Mouse (Mus musculus): ENCODE results near the gene Cdkal1. TPM values are rescaled to one million over a fixed set of nuclear protein-coding genes. Genes with fewer than 3 reads are reported as not detected.
A peak's percentile ranks its signal among the peaks of the same experiment; 100 is the strongest.

The Cdkal1 gene
- polyA plus RNA-seq, 1 experiment from 2014 or later, result 29.9 TPM

DNA sequence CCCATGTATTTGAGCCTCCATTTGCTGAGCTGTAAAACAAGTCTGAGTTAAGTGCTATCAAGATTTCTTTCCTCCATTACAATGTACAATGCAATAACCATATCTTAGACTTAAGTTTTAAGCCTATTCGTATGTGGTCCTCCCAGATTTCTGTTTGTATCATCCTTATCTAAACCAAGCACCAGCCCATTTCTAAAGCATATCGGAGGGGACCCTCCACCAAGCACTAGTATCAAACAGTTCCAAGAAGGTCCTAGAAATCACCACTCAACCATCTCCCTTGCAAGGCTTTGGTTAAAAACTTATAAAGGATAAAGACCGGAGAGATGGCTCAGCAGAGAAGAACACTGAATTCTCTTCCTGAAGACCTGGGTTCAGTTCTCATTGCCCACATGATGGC is 47.1 kb downstream of the Cdkal1 start:
- H3K9me3 ChIP-seq, result no peaks in the 10 kb centered on the region
- H3K27me3 ChIP-seq (replicated peaks), result no peaks in the 10 kb centered on the region
- no peak overlapping the region for H3K27ac ChIP-seq
- ATAC-seq (ENCODE audit: insufficient read depth, low FRiP score, low read depth), result no peak
- no peaks in the 10 kb centered on the region for H3K36me3 ChIP-seq
- no peak overlapping the region for H3K4me3 ChIP-seq (replicated peaks)
- no peaks in the 10 kb centered on the region for H3K4me1 ChIP-seq
- no peak overlapping the region for H3K9ac ChIP-seq
- no peak overlapping the region for H3K4me2 ChIP-seq
- WGBS, result 84% methylated on average over 3 of the region's 3 CpGs

GRCm38 (mm10) chr13:29807930-29808329 is 47.5 kb downstream of the Cdkal1 start:
- no peaks in the 10 kb centered on the region for H3K9me3 ChIP-seq
- no peak for ATAC-seq (ENCODE audit: insufficient read depth, low FRiP score, low read depth)
- no peak overlapping the region for H3K4me2 ChIP-seq

GRCm38 (mm10) chr13:29806871-29807270 is 48.6 kb downstream of the Cdkal1 start:
- H3K4me1 ChIP-seq, result no peaks in the 10 kb centered on the region
- ATAC-seq (ENCODE audit: insufficient read depth, low FRiP score, low read depth), result no peak
- no peak overlapping the region for H3K4me3 ChIP-seq (replicated peaks)
- no peaks in the 10 kb centered on the region for H3K36me3 ChIP-seq
- no peaks in the 10 kb centered on the region for H3K9me3 ChIP-seq
- no peaks in the 10 kb centered on the region for H3K27me3 ChIP-seq (replicated peaks)
- WGBS, result 86% methylated on average over 4 of the region's 4 CpGs
- H3K4me2 ChIP-seq, result no peak overlapping the region
- no peak overlapping the region for H3K27ac ChIP-seq
- no peak overlapping the region for H3K9ac ChIP-seq

More at GRCm38 (mm10) chr13:29807930-29808329, 47.5 kb downstream of the Cdkal1 start:
- Histone ChIP-seq H3K27me3 (replicated peaks) (no peaks in the 10 kb centered on the region), H3K9ac (no peak overlapping the region), H3K4me3 (replicated peaks) (no peak overlapping the region), H3K4me1 (no peaks in the 10 kb centered on the region), H3K36me3 (no peaks in the 10 kb centered on the region), H3K27ac (no peak overlapping the region)
- 83% methylated on average over 3 of the region's 3 CpGs for WGBS

- 91% methylated on average over 1 of the region's 1 CpGs for WGBS
- Histone ChIP-seq H3K4me1 (no peaks in the 10 kb centered on the region), H3K9ac (no peak overlapping the region), H3K36me3 (no peaks in the 10 kb centered on the region), H3K27ac (no peak overlapping the region), H3K9me3 (no peaks in the 10 kb centered on the region), H3K4me2 (no peak overlapping the region), H3K4me3 (replicated peaks) (no peak overlapping the region), H3K27me3 (replicated peaks) (no peaks in the 10 kb centered on the region)
- no peak for ATAC-seq (ENCODE audit: insufficient read depth, low FRiP score, low read depth)
Measured at GRCm38 (mm10) chr13:29805296-29805695, 50.2 kb downstream of the Cdkal1 start.

GRCm38 (mm10) chr13:29804034-29804433 is 51.4 kb downstream of the Cdkal1 start:
- Histone ChIP-seq H3K36me3 (no peaks in the 10 kb centered on the region), H3K9ac (no peak overlapping the region), H3K27me3 (replicated peaks) (no peaks in the 10 kb centered on the region), H3K27ac (no peak overlapping the region), H3K9me3 (no peaks in the 10 kb centered on the region), H3K4me1 (no peaks in the 10 kb centered on the region), H3K4me2 (no peak overlapping the region), H3K4me3 (replicated peaks) (no peak overlapping the region)
- WGBS, result 86% methylated on average over 6 of the region's 6 CpGs
- no peak for ATAC-seq (ENCODE audit: insufficient read depth, low FRiP score, low read depth)

GRCm38 (mm10) chr13:29802699-29803098 is 52.8 kb downstream of the Cdkal1 start:
- no peak overlapping the region for H3K4me3 ChIP-seq (replicated peaks)
- H3K4me1 ChIP-seq, result no peaks in the 10 kb centered on the region
- H3K4me2 ChIP-seq, result no peak overlapping the region
- no peak overlapping the region for H3K9ac ChIP-seq
- no peak overlapping the region for H3K27ac ChIP-seq
- H3K9me3 ChIP-seq, result no peaks in the 10 kb centered on the region
- H3K27me3 ChIP-seq (replicated peaks), result no peaks in the 10 kb centered on the region
- no peak for ATAC-seq (ENCODE audit: insufficient read depth, low FRiP score, low read depth)
- H3K36me3 ChIP-seq, result no peaks in the 10 kb centered on the region

DNA sequence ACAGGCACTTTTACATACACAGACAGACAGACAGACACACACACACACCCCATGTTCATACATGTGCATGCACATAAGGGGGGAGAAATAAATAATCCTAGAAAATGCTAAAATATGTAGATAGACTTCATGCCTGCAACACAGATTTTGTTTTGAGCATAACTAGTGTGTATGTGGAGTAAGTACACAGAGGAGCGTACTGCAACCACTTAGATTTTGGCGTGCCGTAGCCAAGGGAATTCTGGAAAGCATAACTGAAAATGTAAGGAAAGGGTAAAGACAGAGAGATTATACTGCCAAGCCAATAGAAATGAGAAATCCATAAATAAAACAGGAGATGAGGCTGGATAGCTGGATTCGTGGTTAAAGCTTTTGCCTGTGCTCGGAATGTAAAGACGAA is 55.4 kb downstream of the Cdkal1 start:
- WGBS, result 86% methylated on average over 6 of the region's 6 CpGs
- H3K27ac ChIP-seq, result no peak overlapping the region
- no peaks in the 10 kb centered on the region for H3K4me1 ChIP-seq
- no peak overlapping the region for H3K9ac ChIP-seq
- H3K4me3 ChIP-seq (replicated peaks), result no peak overlapping the region
- ATAC-seq (ENCODE audit: insufficient read depth, low FRiP score, low read depth), result no peak
- H3K36me3 ChIP-seq, result no peaks in the 10 kb centered on the region
- no peaks in the 10 kb centered on the region for H3K27me3 ChIP-seq (replicated peaks)
- H3K4me2 ChIP-seq, result no peak overlapping the region
- H3K9me3 ChIP-seq, result no peaks in the 10 kb centered on the region

DNA sequence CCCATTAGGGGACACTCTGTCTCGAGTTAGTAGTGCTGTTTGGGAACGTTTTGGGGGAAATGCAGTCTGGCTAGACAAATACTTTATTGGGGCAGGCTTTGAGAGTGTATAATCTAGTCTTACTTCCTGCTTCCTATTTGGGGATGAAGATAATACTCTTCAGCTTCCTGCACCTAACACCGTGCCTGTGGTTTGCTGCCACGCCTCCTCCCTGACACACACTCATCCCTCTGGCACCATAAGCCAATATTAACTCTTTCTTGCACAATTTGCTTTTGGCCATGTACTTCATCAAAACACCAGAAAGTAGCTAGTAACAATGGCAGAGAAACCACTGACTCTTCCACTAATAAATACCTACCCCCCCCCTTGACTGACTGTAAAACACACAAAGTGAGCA is 63.4 kb downstream of the Cdkal1 start:
- H3K36me3 ChIP-seq, result no peaks in the 10 kb centered on the region
- H3K4me3 ChIP-seq (replicated peaks), result no peak overlapping the region
- ATAC-seq (ENCODE audit: insufficient read depth, low FRiP score, low read depth), result no peak
- H3K4me2 ChIP-seq, result no peak overlapping the region
- no peak overlapping the region for H3K27ac ChIP-seq
- H3K9me3 ChIP-seq, result no peaks in the 10 kb centered on the region
- no peak overlapping the region for H3K9ac ChIP-seq
- no peaks in the 10 kb centered on the region for H3K4me1 ChIP-seq
- 46% methylated on average over 4 of the region's 4 CpGs for WGBS
- no peaks in the 10 kb centered on the region for H3K27me3 ChIP-seq (replicated peaks)

- Histone ChIP-seq H3K9ac (no peak overlapping the region), H3K9me3 (no peaks in the 10 kb centered on the region), H3K4me2 (no peak overlapping the region), H3K27me3 (replicated peaks) (no peaks in the 10 kb centered on the region), H3K36me3 (no peaks in the 10 kb centered on the region), H3K4me3 (replicated peaks) (no peak overlapping the region), H3K27ac (no peak overlapping the region), H3K4me1 (no peaks in the 10 kb centered on the region)
- ATAC-seq (ENCODE audit: insufficient read depth, low FRiP score, low read depth), result no peak
- WGBS, result 74% methylated on average over 6 of the region's 6 CpGs
Measured at GRCm38 (mm10) chr13:29791439-29791838, 64.0 kb downstream of the Cdkal1 start.

GRCm38 (mm10) chr13:29786984-29787383 is 68.5 kb downstream of the Cdkal1 start:
- no peak overlapping the region for H3K9ac ChIP-seq
- H3K4me3 ChIP-seq (replicated peaks), result no peak overlapping the region
- no peaks in the 10 kb centered on the region for H3K27me3 ChIP-seq (replicated peaks)
- no peak overlapping the region for H3K4me2 ChIP-seq
- 63% methylated on average over 3 of the region's 3 CpGs for WGBS
- H3K4me1 ChIP-seq, result no peaks in the 10 kb centered on the region; the same call in 1 of the 2 replicates
- H3K27ac ChIP-seq, result no peak overlapping the region
- H3K9me3 ChIP-seq, result no peaks in the 10 kb centered on the region
- H3K36me3 ChIP-seq, result no peaks in the 10 kb centered on the region
- ATAC-seq (ENCODE audit: insufficient read depth, low FRiP score, low read depth), result no peak

- Histone ChIP-seq H3K9me3 (no peaks in the 10 kb centered on the region), H3K4me2 (no peak overlapping the region), H3K9ac (no peak overlapping the region), H3K36me3 (no peaks in the 10 kb centered on the region), H3K4me1 (peaks cover 11% of the 10 kb centered on the region; the same call in 1 of the 2 replicates), H3K27me3 (replicated peaks) (no peaks in the 10 kb centered on the region), H3K4me3 (replicated peaks) (no peak overlapping the region), H3K27ac (no peak overlapping the region)
- WGBS, result 60% methylated on average over 4 of the region's 4 CpGs
- no peak for ATAC-seq (ENCODE audit: insufficient read depth, low FRiP score, low read depth)
Measured at GRCm38 (mm10) chr13:29784894-29785293, 70.6 kb downstream of the Cdkal1 start.

GRCm38 (mm10) chr13:29781332-29781731 is 74.1 kb downstream of the Cdkal1 start:
- Histone ChIP-seq H3K27ac (peak overlapping the region; percentile 70), H3K4me1 (peaks cover 12% of the 10 kb centered on the region; the same call in 1 of the 2 replicates), H3K27me3 (replicated peaks) (no peaks in the 10 kb centered on the region), H3K9ac (no peak overlapping the region), H3K36me3 (no peaks in the 10 kb centered on the region), H3K4me3 (replicated peaks) (no peak overlapping the region), H3K9me3 (no peaks in the 10 kb centered on the region), H3K4me2 (no peak overlapping the region)
- WGBS, result 73% methylated on average over 4 of the region's 4 CpGs
- ATAC-seq (ENCODE audit: insufficient read depth, low FRiP score, low read depth), result no peak

DNA sequence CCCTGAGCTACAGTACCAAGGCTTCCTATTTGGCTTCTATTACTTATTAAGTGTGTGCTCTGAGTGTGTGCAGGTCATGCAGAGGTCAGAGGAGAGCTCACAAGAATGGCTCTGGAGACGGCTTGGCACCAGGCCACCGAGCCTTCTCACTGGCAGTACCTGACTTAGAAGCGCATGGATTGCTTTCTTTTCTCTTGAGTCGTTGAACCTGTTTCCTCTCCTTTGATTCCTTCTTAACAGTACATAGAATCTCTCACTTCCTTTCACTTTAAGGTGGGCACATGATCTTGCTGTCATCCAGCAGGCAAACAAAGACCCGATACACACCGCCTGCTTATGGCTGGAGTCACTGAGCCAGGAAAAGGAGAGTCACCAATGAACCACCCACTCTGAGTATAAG is 74.8 kb downstream of the Cdkal1 start:
- Histone ChIP-seq H3K4me1 (peaks cover 12% of the 10 kb centered on the region; the same call in 1 of the 2 replicates), H3K9me3 (no peaks in the 10 kb centered on the region), H3K27me3 (replicated peaks) (no peaks in the 10 kb centered on the region), H3K4me2 (no peak overlapping the region), H3K27ac (peak overlapping the region; percentile 70), H3K9ac (no peak overlapping the region), H3K4me3 (replicated peaks) (no peak overlapping the region), H3K36me3 (no peaks in the 10 kb centered on the region)
- peak; percentile 80 for ATAC-seq (ENCODE audit: insufficient read depth, low FRiP score, low read depth)
- 38% methylated on average over 6 of the region's 6 CpGs for WGBS

All from stomach, embryonic 15.5 days (tissue).